Mouse (Mus musculus): ENCODE measurements around the gene 9130023H24Rik.

DNA sequence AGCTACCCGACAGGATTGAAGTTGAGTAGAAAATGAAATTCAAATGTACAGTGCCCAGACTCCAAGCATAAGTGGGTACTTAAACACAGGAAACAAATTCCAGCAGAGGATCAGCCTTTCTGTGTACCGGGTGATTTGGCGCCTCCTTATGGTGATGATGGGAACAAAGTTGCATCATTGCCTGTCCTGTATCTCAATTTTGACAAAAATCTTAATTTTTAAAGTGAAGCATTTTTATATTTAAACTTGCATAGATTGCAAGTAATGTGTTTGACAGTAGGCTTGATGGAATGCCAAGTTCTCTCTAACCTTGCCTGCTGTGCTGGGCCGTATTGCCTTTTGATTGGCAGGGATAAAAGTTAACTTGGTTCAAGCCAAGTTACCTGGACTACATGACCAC, 1.2 kb upstream of the 9130023H24Rik start:
- TF ChIP-seq MAZ (IDR thresholded peaks at IDR 0.05; ENCODE audit: low read depth, low read length) (no peak), ETS1 (conservative IDR thresholded peaks at IDR 0.05; ENCODE audit: low read depth, low read length) (no peak), RAD21 (IDR thresholded peaks at IDR 0.05; ENCODE audit: low read depth, low read length) (peak; percentile 50), CTCF (conservative IDR thresholded peaks at IDR 0.05 in 1 of 2, IDR thresholded peaks at IDR 0.05 in 1 of 2; ENCODE audit: low read depth in 2 of 2, low read length in 2 of 2) (peak; percentile 70 to 75), MAX (IDR thresholded peaks at IDR 0.05; ENCODE audit: low read length) (no peak)
